Mouse (Mus musculus): Measurements from ENCODE around the gene Fcer1a. TPM values are rescaled to one million over a fixed set of nuclear protein-coding genes. Genes with fewer than 3 reads are reported as not detected.
"Not testable (repeated sequence)": the region's sequence is repeated elsewhere in the genome, so short reads cannot be mapped to it uniquely, and the experiment has no call there.

Gene Fcer1a
- total RNA-seq (2014; rRNA removed) (not detected in 2 replicates), polyA plus RNA-seq (2015; fragmentation: Nextera tagmentation; extraction: Ambion mirVana) (not detected in 2 replicates)

- no peak for TF ChIP-seq CTCF (IDR thresholded peaks at IDR 0.05; ENCODE audit: low read depth)
- H3K4me3 ChIP-seq (ENCODE audit: low read length): no peak within 1 kb of the TSS
- no peaks in the 10 kb centered on the region for H3K4me1 ChIP-seq (ENCODE audit: insufficient read depth, low read length)
- H3K27me3 ChIP-seq (ENCODE audit: insufficient read depth, low read length): no peaks in the 10 kb centered on the region
- no peak within 1 kb of the TSS for H3K9ac ChIP-seq (replicated peaks; ENCODE audit: low read length)
- H3K36me3 ChIP-seq (ENCODE audit: insufficient read depth, low read length): no peaks in the 10 kb centered on the region
- no peak within 1 kb of the TSS for H3K27ac ChIP-seq
- DNase-seq (ENCODE audit: low spot score): no peak
- H3K4me2 ChIP-seq (ENCODE audit: low read depth, low read length): no peak within 1 kb of the TSS
- WGBS: 87% methylated on average over 2 of the region's 2 CpGs
- ATAC-seq: no peak
- H3K9me3 ChIP-seq (ENCODE audit: low read length): no peaks in the 10 kb centered on the region
Measured at GRCm38 (mm10) chr1:173227081-173227480, at the start of gene Fcer1a. Gene Fcer1a, minus strand, starts transcription at chr1:173227214.

- no peak for DNase-seq (ENCODE audit: low spot score)
- H3K4me2 ChIP-seq (ENCODE audit: low read depth, low read length): no peak within 1 kb of the TSS
- no peaks in the 10 kb centered on the region for H3K4me1 ChIP-seq (ENCODE audit: insufficient read depth, low read length)
- H3K9me3 ChIP-seq (ENCODE audit: low read length): no peaks in the 10 kb centered on the region
- no peak for ATAC-seq
- H3K27ac ChIP-seq: no peak within 1 kb of the TSS
- H3K27me3 ChIP-seq (ENCODE audit: insufficient read depth, low read length): no peaks in the 10 kb centered on the region
- H3K36me3 ChIP-seq (ENCODE audit: insufficient read depth, low read length): no peaks in the 10 kb centered on the region
- no peak for TF ChIP-seq CTCF (IDR thresholded peaks at IDR 0.05; ENCODE audit: low read depth)
- no peak within 1 kb of the TSS for H3K9ac ChIP-seq (replicated peaks; ENCODE audit: low read length)
- H3K4me3 ChIP-seq (ENCODE audit: low read length): no peak within 1 kb of the TSS
Measured at GRCm38 (mm10) chr1:173265701-173266100, 38.7 kb upstream of the Fcer1a start, which contains the start of gene Olfr418. Gene Olfr418, plus strand, starts transcription at chr1:173266001.

GRCm38 (mm10) chr1:173249888-173250287 lies 22.9 kb upstream of the Fcer1a start:
- no peaks in the 10 kb centered on the region for H3K36me3 ChIP-seq (ENCODE audit: insufficient read depth, low read length)
- no peaks in the 10 kb centered on the region for H3K9me3 ChIP-seq (ENCODE audit: low read length)
- WGBS: 96% methylated on average over 3 of the region's 3 CpGs
- no peak overlapping the region for H3K27ac ChIP-seq
- ATAC-seq (no peak), DNase-seq (ENCODE audit: low spot score) (no peak)
- H3K4me2 ChIP-seq (ENCODE audit: low read depth, low read length): no peak overlapping the region
- TF ChIP-seq CTCF (IDR thresholded peaks at IDR 0.05; ENCODE audit: low read depth): no peak
- H3K27me3 ChIP-seq (ENCODE audit: insufficient read depth, low read length): no peaks in the 10 kb centered on the region
- no peak overlapping the region for H3K4me3 ChIP-seq (ENCODE audit: low read length)
- no peaks in the 10 kb centered on the region for H3K4me1 ChIP-seq (ENCODE audit: insufficient read depth, low read length)
- H3K9ac ChIP-seq (replicated peaks; ENCODE audit: low read length): no peak overlapping the region

- not testable (repeated sequence) for DNase-seq (ENCODE audit: low spot score); H3K9me3 ChIP-seq (ENCODE audit: low read length); H3K4me3 ChIP-seq (ENCODE audit: low read length); H3K4me2 ChIP-seq (ENCODE audit: low read depth, low read length); H3K4me1 ChIP-seq (ENCODE audit: insufficient read depth, low read length); ATAC-seq; H3K36me3 ChIP-seq (ENCODE audit: insufficient read depth, low read length); H3K9ac ChIP-seq (replicated peaks; ENCODE audit: low read length); H3K27me3 ChIP-seq (ENCODE audit: insufficient read depth, low read length); H3K27ac ChIP-seq
- WGBS: 86% methylated on average over 1 of the region's 1 CpGs
Measured at GRCm38 (mm10) chr1:173237004-173237403, 10.0 kb upstream of the Fcer1a start.

GRCm38 (mm10) chr1:173216481-173216880 lies 10.5 kb downstream of the Fcer1a start:
- ATAC-seq: no peak
- no peak for DNase-seq (ENCODE audit: low spot score)
- 91% methylated on average over 3 of the region's 3 CpGs for WGBS
- no peak overlapping the region for H3K4me3 ChIP-seq (ENCODE audit: low read length)
- no peak overlapping the region for H3K27ac ChIP-seq
- H3K36me3 ChIP-seq (ENCODE audit: insufficient read depth, low read length): no peaks in the 10 kb centered on the region
- no peaks in the 10 kb centered on the region for H3K27me3 ChIP-seq (ENCODE audit: insufficient read depth, low read length)
- H3K9me3 ChIP-seq (ENCODE audit: low read length): no peaks in the 10 kb centered on the region
- H3K4me2 ChIP-seq (ENCODE audit: low read depth, low read length): no peak overlapping the region
- no peaks in the 10 kb centered on the region for H3K4me1 ChIP-seq (ENCODE audit: insufficient read depth, low read length)
- no peak for TF ChIP-seq CTCF (IDR thresholded peaks at IDR 0.05; ENCODE audit: low read depth)
- H3K9ac ChIP-seq (replicated peaks; ENCODE audit: low read length): no peak overlapping the region

- 85% methylated on average over 5 of the region's 5 CpGs for WGBS
- no peaks in the 10 kb centered on the region for H3K4me1 ChIP-seq (ENCODE audit: insufficient read depth, low read length)
- TF ChIP-seq CTCF (IDR thresholded peaks at IDR 0.05; ENCODE audit: low read depth): no peak
- no peaks in the 10 kb centered on the region for H3K36me3 ChIP-seq (ENCODE audit: insufficient read depth, low read length)
- no peak for ATAC-seq
- H3K27ac ChIP-seq: no peak within 1 kb of the TSS
- H3K9me3 ChIP-seq (ENCODE audit: low read length): no peaks in the 10 kb centered on the region
- no peak for DNase-seq (ENCODE audit: low spot score)
- no peak within 1 kb of the TSS for H3K9ac ChIP-seq (replicated peaks; ENCODE audit: low read length)
- no peaks in the 10 kb centered on the region for H3K27me3 ChIP-seq (ENCODE audit: insufficient read depth, low read length)
- H3K4me2 ChIP-seq (ENCODE audit: low read depth, low read length): no peak within 1 kb of the TSS
- no peak within 1 kb of the TSS for H3K4me3 ChIP-seq (ENCODE audit: low read length)
Measured at GRCm38 (mm10) chr1:173212092-173212491, 14.9 kb downstream of the Fcer1a start, which contains the start of gene Olfr1404. Gene Olfr1404, plus strand, starts transcription at chr1:173212392.

GRCm38 (mm10) chr1:173197508-173197907 lies 29.5 kb downstream of the Fcer1a start, which contains the start of gene Olfr218:
Gene Olfr218, plus strand, starts transcription at chr1:173197808.
- Histone ChIP-seq H3K4me3 (ENCODE audit: low read length) (no peak within 1 kb of the TSS), H3K9ac (replicated peaks; ENCODE audit: low read length) (no peak within 1 kb of the TSS), H3K36me3 (ENCODE audit: insufficient read depth, low read length) (no peaks in the 10 kb centered on the region), H3K4me2 (ENCODE audit: low read depth, low read length) (no peak within 1 kb of the TSS), H3K4me1 (ENCODE audit: insufficient read depth, low read length) (no peaks in the 10 kb centered on the region), H3K27me3 (ENCODE audit: insufficient read depth, low read length) (no peaks in the 10 kb centered on the region), H3K9me3 (ENCODE audit: low read length) (no peaks in the 10 kb centered on the region), H3K27ac (no peak within 1 kb of the TSS)
- TF ChIP-seq CTCF (IDR thresholded peaks at IDR 0.05; ENCODE audit: low read depth): no peak
- DNase-seq (ENCODE audit: low spot score): no peak
- ATAC-seq: no peak
- 74% methylated on average over 5 of the region's 5 CpGs for WGBS
